Mouse (Mus musculus): ENCODE results near the gene Ccdc138. TPM values are rescaled to one million over a fixed set of nuclear protein-coding genes. Genes with fewer than 3 reads are reported as not detected.
A peak's percentile ranks its signal among the peaks of the same experiment; 100 is the strongest.

Gene Ccdc138
- total RNA-seq (2012; rRNA removed) = 6.6 and 8.0 TPM in 2 replicates

DNA sequence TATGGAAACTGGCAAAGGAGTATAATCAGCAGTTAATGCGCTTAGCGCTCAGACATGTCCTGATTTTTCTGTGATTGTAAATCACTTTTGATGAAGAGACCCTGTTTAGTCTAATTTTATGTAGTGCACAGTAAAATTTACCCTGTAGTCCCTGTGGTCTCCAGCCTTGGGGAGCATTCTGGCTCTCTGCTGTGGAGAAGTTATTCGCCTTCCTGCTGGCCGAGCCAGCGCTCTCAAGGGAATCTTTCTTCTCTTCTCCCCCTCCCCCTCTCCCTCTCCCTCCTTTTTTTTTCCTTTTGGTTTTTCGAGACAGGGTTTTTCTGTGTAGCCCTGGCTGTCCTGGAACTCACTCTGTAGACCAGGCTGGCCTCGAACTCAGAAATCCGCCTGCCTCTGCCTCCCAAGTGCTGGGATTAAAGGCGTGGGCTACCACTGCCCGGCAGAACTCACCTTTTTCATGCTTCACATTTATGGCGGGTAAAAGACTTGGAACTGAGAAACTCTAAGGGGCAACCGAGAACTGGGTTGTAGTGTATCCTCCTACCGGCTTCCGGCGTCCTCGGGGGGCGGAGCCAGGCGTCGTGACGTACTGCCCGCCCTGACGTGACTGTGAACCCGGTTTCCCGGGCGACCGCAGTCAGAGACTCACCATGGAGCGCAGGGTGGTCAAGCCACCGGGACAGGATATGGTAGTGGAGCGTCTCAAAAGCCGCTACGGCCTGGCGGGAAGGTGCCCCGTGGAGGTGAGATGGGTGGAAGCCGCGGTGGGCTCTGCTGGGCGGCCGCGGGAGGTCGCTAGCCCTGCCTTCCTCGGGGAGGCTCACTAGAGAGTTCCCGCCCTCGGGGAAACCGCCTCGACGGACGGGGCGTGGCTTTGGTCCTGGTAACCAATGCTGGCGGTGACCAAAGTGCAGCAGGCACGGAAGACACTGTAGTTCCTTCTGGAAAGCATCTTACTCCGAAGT, at the start of gene Ccdc138:
Gene Ccdc138, plus strand, starts transcription at position 629 of the 965 bp plus-strand sequence.
- in situ Hi-C loops (cut with MboI; ENCODE audit: low sequenced_read_pairs in 2 of 2, unreplicated experiment in 2 of 2) = loop anchor here in 1 of 2 experiments (25.0 kb wide), 1 partner anchor 985 kb away; no protein-coding TSS in a partner anchor
- Histone ChIP-seq H3K36me3 (ENCODE audit: control insufficient read depth, insufficient read depth, low read length, poor library complexity, severe bottlenecking) (peaks cover 3% of the 10 kb centered on the region), H3K4me3 (ENCODE audit: insufficient read depth in 1 of 2, low read depth in 1 of 2, low read length in 2 of 2, poor library complexity in 1 of 2, severe bottlenecking in 1 of 2) (peak within 1 kb of the TSS; percentile 73 to 80)

DNA sequence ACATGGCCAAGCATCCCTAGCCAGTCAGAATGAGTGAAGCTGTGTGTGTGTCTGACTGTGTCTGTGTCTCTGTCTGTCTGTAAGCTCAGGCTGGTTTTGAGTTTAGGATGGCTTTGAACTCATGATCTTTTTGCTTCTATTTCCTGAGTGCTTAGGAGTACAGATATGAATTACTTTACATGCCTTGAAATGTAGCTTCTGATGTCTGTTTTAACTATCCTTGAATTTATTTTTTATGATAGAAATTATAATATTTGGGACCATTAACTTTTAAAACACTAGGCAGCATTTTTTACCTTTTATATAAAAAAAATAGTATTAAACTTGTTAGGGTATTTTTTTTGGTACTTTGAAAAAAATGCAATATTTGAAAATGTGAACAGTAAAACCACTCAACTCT, 46.2 kb upstream of the Ccdc138 start:
- H3K27ac ChIP-seq (ENCODE audit: insufficient read depth, low read depth, low read length, poor library complexity, severe bottlenecking) = no peak overlapping the region
- in situ Hi-C loops (cut with MboI; ENCODE audit: low sequenced_read_pairs in 2 of 2, unreplicated experiment in 2 of 2) = no loop called here
- H3K9ac ChIP-seq (ENCODE audit: insufficient read depth, low read depth, low read length, poor library complexity, severe bottlenecking) = no peak overlapping the region
- no peak for TF ChIP-seq CHD2 (IDR thresholded peaks at IDR 0.05; ENCODE audit: low read depth, low read length)
- no peak for TF ChIP-seq HCFC1 (IDR thresholded peaks at IDR 0.05; ENCODE audit: borderline replicate concordance, insufficient read depth, low read length)
- no peak for TF ChIP-seq ZC3H11A (IDR thresholded peaks at IDR 0.05; ENCODE audit: borderline replicate concordance, low read depth, low read length)
- TF ChIP-seq ZNF384 (IDR thresholded peaks at IDR 0.05; ENCODE audit: low read depth, low read length) = no peak
- no peak for TF ChIP-seq MAFK (IDR thresholded peaks at IDR 0.05; ENCODE audit: insufficient read depth, low read depth, low read length)
- H3K36me3 ChIP-seq (ENCODE audit: control insufficient read depth, insufficient read depth, low read length, poor library complexity, severe bottlenecking) = peaks cover 2% of the 10 kb centered on the region; the same call in 1 of the 2 replicates
- no peaks in the 10 kb centered on the region for H3K9me3 ChIP-seq (ENCODE audit: control insufficient read depth, insufficient read depth, low read depth, low read length)
- DNase-seq (ENCODE audit: low read depth, low spot score) = no peak
- H3K4me3 ChIP-seq (ENCODE audit: insufficient read depth in 1 of 2, low read depth in 1 of 2, low read length in 2 of 2, poor library complexity in 1 of 2, severe bottlenecking in 1 of 2) = no peak overlapping the region
- 0 out of 4 replicates have a peak, but pooled peaks cover 0 to 6% of the 10 kb centered on the region in 2 experiments for H3K4me1 ChIP-seq (ENCODE audit: control insufficient read depth in 2 of 2, insufficient read depth in 2 of 2, low read length in 2 of 2, poor library complexity in 1 of 2)

More for the DNA sequence above, at the start of gene Ccdc138:
- TF ChIP-seq MAFK (IDR thresholded peaks at IDR 0.05; ENCODE audit: insufficient read depth, low read depth, low read length) (no peak), HCFC1 (IDR thresholded peaks at IDR 0.05; ENCODE audit: borderline replicate concordance, insufficient read depth, low read length) (peak; percentile 18; the same call in 1 of the 2 replicates)
- H3K9ac ChIP-seq (ENCODE audit: insufficient read depth, low read depth, low read length, poor library complexity, severe bottlenecking) = peak within 1 kb of the TSS; percentile 90
- H3K9me3 ChIP-seq (ENCODE audit: control insufficient read depth, insufficient read depth, low read depth, low read length) = no peaks in the 10 kb centered on the region
- peak; percentile 85 for DNase-seq (ENCODE audit: low read depth, low spot score)
- peak within 1 kb of the TSS; percentile 89 for H3K27ac ChIP-seq (ENCODE audit: insufficient read depth, low read depth, low read length, poor library complexity, severe bottlenecking)
- H3K4me1 ChIP-seq (ENCODE audit: control insufficient read depth in 2 of 2, insufficient read depth in 2 of 2, low read length in 2 of 2, poor library complexity in 1 of 2) = peaks cover 0 to 3% of the 10 kb centered on the region in 2 experiments; a peak in 2 of 4 replicates

DNA sequence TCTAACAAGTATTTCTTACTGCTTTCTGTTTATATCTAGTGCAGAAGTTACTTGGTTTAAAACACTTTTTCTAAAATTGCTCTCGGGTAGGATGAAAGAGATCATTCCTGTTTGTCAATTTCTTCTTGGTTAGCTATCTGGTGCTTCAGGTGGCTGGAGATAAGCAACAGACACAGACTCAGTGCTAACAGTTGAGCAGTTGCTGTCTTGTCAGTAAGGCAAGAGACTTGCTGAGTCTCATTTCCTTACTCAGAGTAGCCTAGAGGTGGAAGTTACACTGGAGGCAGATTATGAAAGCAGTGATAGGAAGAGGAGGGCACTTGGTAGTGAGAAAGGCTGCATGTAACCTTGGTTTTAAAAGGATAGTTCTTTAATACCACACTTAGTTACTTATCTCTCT, 45.6 kb upstream of the Ccdc138 start:
- DNase-seq (ENCODE audit: low read depth, low spot score) = no peak
- H3K36me3 ChIP-seq (ENCODE audit: control insufficient read depth, insufficient read depth, low read length, poor library complexity, severe bottlenecking) = peaks cover 2% of the 10 kb centered on the region; the same call in 1 of the 2 replicates
- in situ Hi-C loops (cut with MboI; ENCODE audit: low sequenced_read_pairs in 2 of 2, unreplicated experiment in 2 of 2) = no loop called here
- no peak overlapping the region for H3K27ac ChIP-seq (ENCODE audit: insufficient read depth, low read depth, low read length, poor library complexity, severe bottlenecking)
- 0 out of 4 replicates have a peak, but pooled peaks cover 0 to 6% of the 10 kb centered on the region in 2 experiments for H3K4me1 ChIP-seq (ENCODE audit: control insufficient read depth in 2 of 2, insufficient read depth in 2 of 2, low read length in 2 of 2, poor library complexity in 1 of 2)
- TF ChIP-seq CHD2 (IDR thresholded peaks at IDR 0.05; ENCODE audit: low read depth, low read length) (no peak), ZNF384 (IDR thresholded peaks at IDR 0.05; ENCODE audit: low read depth, low read length) (no peak), ZC3H11A (IDR thresholded peaks at IDR 0.05; ENCODE audit: borderline replicate concordance, low read depth, low read length) (no peak), HCFC1 (IDR thresholded peaks at IDR 0.05; ENCODE audit: borderline replicate concordance, insufficient read depth, low read length) (no peak), MAFK (IDR thresholded peaks at IDR 0.05; ENCODE audit: insufficient read depth, low read depth, low read length) (no peak)
- no peaks in the 10 kb centered on the region for H3K9me3 ChIP-seq (ENCODE audit: control insufficient read depth, insufficient read depth, low read depth, low read length)
- no peak overlapping the region for H3K4me3 ChIP-seq (ENCODE audit: insufficient read depth in 1 of 2, low read depth in 1 of 2, low read length in 2 of 2, poor library complexity in 1 of 2, severe bottlenecking in 1 of 2)
- no peak overlapping the region for H3K9ac ChIP-seq (ENCODE audit: insufficient read depth, low read depth, low read length, poor library complexity, severe bottlenecking)

DNA sequence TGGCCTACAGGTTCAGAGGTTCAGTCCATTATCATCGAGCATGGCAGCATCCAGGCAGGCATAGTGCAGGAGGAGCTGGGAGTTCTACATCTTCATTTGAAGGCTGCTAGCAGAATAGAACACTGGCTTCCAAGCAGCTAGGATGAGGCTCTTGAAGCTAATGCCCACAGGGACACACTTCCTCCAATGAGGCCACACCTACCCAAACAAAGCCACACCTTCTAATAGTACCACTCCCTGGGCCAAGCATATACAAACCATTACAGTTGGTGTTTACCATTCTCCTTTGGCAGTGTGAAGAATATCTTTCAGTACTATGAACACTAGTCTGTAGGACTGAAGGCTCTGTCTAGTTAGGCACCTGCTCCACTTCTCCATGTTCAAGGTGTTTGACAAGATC, 37.9 kb upstream of the Ccdc138 start:
- peaks cover 7% of the 10 kb centered on the region for H3K36me3 ChIP-seq (ENCODE audit: control insufficient read depth, insufficient read depth, low read length, poor library complexity, severe bottlenecking)
- H3K9ac ChIP-seq (ENCODE audit: insufficient read depth, low read depth, low read length, poor library complexity, severe bottlenecking) = no peak overlapping the region
- H3K27ac ChIP-seq (ENCODE audit: insufficient read depth, low read depth, low read length, poor library complexity, severe bottlenecking) = no peak overlapping the region
- in situ Hi-C loops (cut with MboI; ENCODE audit: low sequenced_read_pairs in 2 of 2, unreplicated experiment in 2 of 2) = no loop called here
- H3K4me3 ChIP-seq (ENCODE audit: insufficient read depth in 1 of 2, low read depth in 1 of 2, low read length in 2 of 2, poor library complexity in 1 of 2, severe bottlenecking in 1 of 2) = no peak overlapping the region
- TF ChIP-seq ZNF384 (IDR thresholded peaks at IDR 0.05; ENCODE audit: low read depth, low read length) (no peak), HCFC1 (IDR thresholded peaks at IDR 0.05; ENCODE audit: borderline replicate concordance, insufficient read depth, low read length) (no peak), ZC3H11A (IDR thresholded peaks at IDR 0.05; ENCODE audit: borderline replicate concordance, low read depth, low read length) (no peak), MAFK (IDR thresholded peaks at IDR 0.05; ENCODE audit: insufficient read depth, low read depth, low read length) (no peak), CHD2 (IDR thresholded peaks at IDR 0.05; ENCODE audit: low read depth, low read length) (no peak)
- no peaks in the 10 kb centered on the region for H3K4me1 ChIP-seq (ENCODE audit: control insufficient read depth in 2 of 2, insufficient read depth in 2 of 2, low read length in 2 of 2, poor library complexity in 1 of 2)
- no peaks in the 10 kb centered on the region for H3K9me3 ChIP-seq (ENCODE audit: control insufficient read depth, insufficient read depth, low read depth, low read length)
- DNase-seq (ENCODE audit: low read depth, low spot score) = no peak
